ENCODE assay signal across 8 mouse cellular contexts in genomic region chr9:83805977-83806815, GRCm38 (mm10). TPM values are rescaled to one million over a fixed set of nuclear protein-coding genes. Genes with fewer than 3 reads are reported as not detected.
DNase-seq lines count a peak whose midpoint lies in the region; ATAC-seq and TF ChIP-seq lines count a peak whose summit lies in the region.

TSS of gene Elovl4 (minus strand) at chr9:83806277.

- H3K79me2 ChIP-seq in myocyte (ENCODE audit: control insufficient read depth, insufficient read depth): no peaks in the 10 kb centered on the region

- peak within 1 kb of the TSS; percentile 80 for H3K4me2 ChIP-seq in forebrain, embryonic 13.5 days
- H3K4me2 ChIP-seq in heart, embryonic 15.5 days: peak within 1 kb of the TSS; percentile 100
- peak within 1 kb of the TSS; percentile 65 for H3K4me2 ChIP-seq in liver, embryonic 11.5 days
- H3K4me2 ChIP-seq in myocyte (ENCODE audit: low read depth): peak within 1 kb of the TSS; percentile 87
- H3K4me2 ChIP-seq in stomach, embryonic 16.5 days (ENCODE audit: low read depth, low read length): peak within 1 kb of the TSS; percentile 98

- H3K27me3 ChIP-seq in forebrain, embryonic 13.5 days: no peaks in the 10 kb centered on the region
- peaks cover 42% of the 10 kb centered on the region for H3K27me3 ChIP-seq in heart, embryonic 15.5 days
- H3K27me3 ChIP-seq in liver, embryonic 11.5 days (replicated peaks; ENCODE audit: control insufficient read depth, insufficient read depth, low read length): peaks cover 36% of the 10 kb centered on the region
- peaks cover 6% of the 10 kb centered on the region for H3K27me3 ChIP-seq in myocyte (ENCODE audit: control insufficient read depth, insufficient read depth, insufficient read length)
- H3K27me3 ChIP-seq in stomach, embryonic 16.5 days (ENCODE audit: control insufficient read depth, insufficient read depth, low read length): peaks cover 22% of the 10 kb centered on the region

- H3K9ac ChIP-seq in forebrain, embryonic 13.5 days: peak within 1 kb of the TSS; percentile 89
- H3K9ac ChIP-seq in heart, embryonic 15.5 days: peak within 1 kb of the TSS; percentile 59
- H3K9ac ChIP-seq in liver, embryonic 11.5 days (ENCODE audit: low read depth, low read length): peak within 1 kb of the TSS; percentile 6; the same call in 1 of the 2 replicates
- H3K9ac ChIP-seq in stomach, embryonic 16.5 days (ENCODE audit: low read length): peak within 1 kb of the TSS; percentile 74

- peak; percentile 74 for ATAC-seq in CD4-positive, CD25-positive, alpha-beta regulatory T cell, adult 4 months
- peak; percentile 95 for ATAC-seq in forebrain, embryonic 13.5 days
- ATAC-seq in heart, embryonic 15.5 days (replicated peaks; ENCODE audit: insufficient number of reproducible peaks, insufficient read depth, low FRiP score, low read depth): peak; percentile 78
- ATAC-seq in liver, embryonic 11.5 days (replicated peaks; ENCODE audit: low FRiP score): peak; percentile 63
- ATAC-seq in stomach, embryonic 16.5 days (ENCODE audit: insufficient read depth, low FRiP score): peak; percentile 90

- WGBS in forebrain, embryonic 13.5 days: 2% methylated on average over 50 of the region's 71 CpGs
- 2% methylated on average over 61 of the region's 71 CpGs for WGBS in heart, embryonic 15.5 days
- 2% methylated on average over 65 of the region's 71 CpGs for WGBS in liver, embryonic 11.5 days
- WGBS in stomach, embryonic 16.5 days: 2% methylated on average over 65 of the region's 71 CpGs

- peak within 1 kb of the TSS; percentile 94 for H3K27ac ChIP-seq in forebrain, embryonic 13.5 days
- H3K27ac ChIP-seq in heart, embryonic 15.5 days: no peak within 1 kb of the TSS
- no peak within 1 kb of the TSS for H3K27ac ChIP-seq in liver, embryonic 11.5 days (ENCODE audit: low read depth, low read length)
- no peak within 1 kb of the TSS for H3K27ac ChIP-seq in stomach, embryonic 16.5 days (ENCODE audit: low read length)

- H3ac ChIP-seq in myocyte (ENCODE audit: control insufficient read depth, insufficient read length): peak within 1 kb of the TSS; percentile 46

- peaks cover 41% of the 10 kb centered on the region for H3K4me1 ChIP-seq in forebrain, embryonic 13.5 days
- peaks cover 17% of the 10 kb centered on the region for H3K4me1 ChIP-seq in heart, embryonic 15.5 days (replicated peaks)
- peaks cover 2% of the 10 kb centered on the region; the same call in 1 of the 2 replicates for H3K4me1 ChIP-seq in liver, embryonic 11.5 days (replicated peaks; ENCODE audit: control insufficient read depth, insufficient read depth, low read length)
- 0 out of 2 replicates have a peak, but pooled peaks cover 5% of the 10 kb centered on the region for H3K4me1 ChIP-seq in stomach, embryonic 16.5 days (ENCODE audit: control insufficient read depth, insufficient read depth, low read length)

- TF ChIP-seq POLR2A in myocyte (IDR thresholded peaks at IDR 0.05; ENCODE audit: insufficient read length, low read depth): peak; percentile 68

- H3K9me3 ChIP-seq in forebrain, embryonic 13.5 days (replicated peaks): no peaks in the 10 kb centered on the region
- H3K9me3 ChIP-seq in heart, embryonic 15.5 days (replicated peaks): no peaks in the 10 kb centered on the region
- no peaks in the 10 kb centered on the region for H3K9me3 ChIP-seq in liver, embryonic 11.5 days (ENCODE audit: control insufficient read depth, low read length)
- no peaks in the 10 kb centered on the region for H3K9me3 ChIP-seq in stomach, embryonic 16.5 days (replicated peaks; ENCODE audit: control insufficient read depth, low read length)

- peak within 1 kb of the TSS; percentile 82 for H3K4me3 ChIP-seq in forebrain, embryonic 13.5 days
- H3K4me3 ChIP-seq in heart, embryonic 15.5 days: peak within 1 kb of the TSS; percentile 65
- H3K4me3 ChIP-seq in liver, embryonic 11.5 days (ENCODE audit: low read depth, low read length): peak within 1 kb of the TSS; percentile 49
- H3K4me3 ChIP-seq in myocyte: peak within 1 kb of the TSS; percentile 26
- H3K4me3 ChIP-seq in stomach, embryonic 16.5 days (replicated peaks; ENCODE audit: low read length): peak within 1 kb of the TSS; percentile 72

- DNase-seq in brain, embryonic 18.5 days (ENCODE audit: low read depth, low spot score): peak; percentile 73
- DNase-seq in kidney, postnatal 14 days: peak; percentile 61
- peak; percentile 62 for DNase-seq in liver, embryonic 11.5 days (ENCODE audit: low spot score)

- no peaks in the 10 kb centered on the region for H3K36me3 ChIP-seq in forebrain, embryonic 13.5 days (ENCODE audit: poor library complexity, severe bottlenecking)
- no peaks in the 10 kb centered on the region for H3K36me3 ChIP-seq in heart, embryonic 15.5 days
- H3K36me3 ChIP-seq in liver, embryonic 11.5 days (ENCODE audit: control insufficient read depth, insufficient read depth, low read length): no peaks in the 10 kb centered on the region
- no peaks in the 10 kb centered on the region for H3K36me3 ChIP-seq in myocyte (ENCODE audit: control insufficient read depth, insufficient read depth)
- H3K36me3 ChIP-seq in stomach, embryonic 16.5 days (ENCODE audit: control insufficient read depth, insufficient read depth, low read length): no peaks in the 10 kb centered on the region

TF ChIP-seq in myocyte, 11 proteins besides CTCF, POLR2A, EP300 and RAD21:
- TF ChIP-seq CEBPB (IDR thresholded peaks at IDR 0.05; ENCODE audit: insufficient read depth, poor library complexity, severe bottlenecking) (no peak), POLR2AphosphoS2 (IDR thresholded peaks at IDR 0.05; ENCODE audit: insufficient read length, low read depth) (peak; percentile 38), USF1 (IDR thresholded peaks at IDR 0.05; ENCODE audit: low read depth) (peak; percentile 54), TCF12 (IDR thresholded peaks at IDR 0.05; ENCODE audit: insufficient read depth, poor library complexity, severe bottlenecking) (no peak), E2F4 (IDR thresholded peaks at IDR 0.05; ENCODE audit: insufficient read depth) (no peak), REST (IDR thresholded peaks at IDR 0.05; ENCODE audit: insufficient read depth, insufficient read length) (no peak)
TF ChIP-seq in myocyte: peak in this region for 2.

RNA-seq across cellular contexts. Expression of gene Elovl4, which starts in this region (rescaled TPM):
- polyA plus RNA-seq in CD4-positive, CD25-positive, alpha-beta regulatory T cell, adult 4 months (2017; shearing (Covaris generic)): under 1 TPM in 1 of 2 experiments, not detected in 1; 0.33 TPM
- 49.1 and 55.2 TPM in 2 replicates for polyA plus RNA-seq in forebrain, embryonic 13.5 days (2015; fragmentation: Nextera tagmentation; extraction: Ambion mirVana)
- polyA plus RNA-seq in heart, embryonic 15.5 days (2015; fragmentation: Nextera tagmentation; extraction: Ambion mirVana): 2.2 and 3.5 TPM in 2 replicates
- 3.0 and 3.1 TPM in 2 replicates for polyA plus RNA-seq in liver, embryonic 11.5 days (2014; fragmentation: Nextera tagmentation; extraction: Ambion mirVana)
- 1.3 TPM for polyA plus RNA-seq in myocyte (2012; fragmentation: generic; extraction: Trizol)
- polyA plus RNA-seq in stomach, embryonic 16.5 days (2015; fragmentation: Nextera tagmentation; extraction: Ambion mirVana): 21.6 and 34.3 TPM in 2 replicates

Comparison
In these comparisons a context has a peak if more than half of its experiments do, and no peak if none do; other contexts are left out.
1. Peak in ATAC-seq in CD4-positive, CD25-positive, alpha-beta regulatory T cell, adult 4 months; RNA of the gene not detected or under 1 TPM.
2. H3K4me3 ChIP-seq: peak in every context shown above with its lines; median percentile 82 in forebrain, embryonic 13.5 days; 72 in stomach, embryonic 16.5 days; 65 in heart, embryonic 15.5 days; 49 in liver, embryonic 11.5 days; 26 in myocyte.
3. H3K9ac ChIP-seq: peak in every context shown above with its lines; median percentile 89 in forebrain, embryonic 13.5 days; 74 in stomach, embryonic 16.5 days; 59 in heart, embryonic 15.5 days; 6 in liver, embryonic 11.5 days.